Mouse (Mus musculus): Measurements from ENCODE around the gene Col25a1.
A peak's percentile ranks its signal among the peaks of the same experiment; 100 is the strongest.

Col25a1 gene

DNA sequence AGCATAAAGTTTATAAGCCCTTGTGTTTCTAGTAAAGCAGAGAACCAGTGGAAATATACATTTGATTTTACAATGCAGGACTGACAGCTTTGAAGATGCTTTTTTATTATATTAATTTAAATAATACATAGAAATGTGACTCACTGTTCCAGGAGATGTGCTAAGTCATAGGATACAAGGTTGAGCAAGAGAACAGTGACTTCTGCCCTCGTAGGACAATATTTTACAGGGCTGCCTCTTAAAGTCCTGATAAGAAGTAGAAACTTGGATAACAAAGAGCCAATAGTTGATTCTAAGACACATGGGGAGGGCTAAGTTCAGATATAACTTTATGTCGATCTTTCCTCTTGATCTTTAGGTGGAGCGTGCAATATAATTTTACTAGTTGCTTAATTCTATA, 124.8 kb downstream of the Col25a1 start:
- no peak for DNase-seq

GRCm38 (mm10) chr3:130256610-130257009, 125.3 kb downstream of the Col25a1 start:
- DNase-seq, result no peak

- DNase-seq, result no peak
Observed at GRCm38 (mm10) chr3:130259670-130260069, 128.4 kb downstream of the Col25a1 start.

DNA sequence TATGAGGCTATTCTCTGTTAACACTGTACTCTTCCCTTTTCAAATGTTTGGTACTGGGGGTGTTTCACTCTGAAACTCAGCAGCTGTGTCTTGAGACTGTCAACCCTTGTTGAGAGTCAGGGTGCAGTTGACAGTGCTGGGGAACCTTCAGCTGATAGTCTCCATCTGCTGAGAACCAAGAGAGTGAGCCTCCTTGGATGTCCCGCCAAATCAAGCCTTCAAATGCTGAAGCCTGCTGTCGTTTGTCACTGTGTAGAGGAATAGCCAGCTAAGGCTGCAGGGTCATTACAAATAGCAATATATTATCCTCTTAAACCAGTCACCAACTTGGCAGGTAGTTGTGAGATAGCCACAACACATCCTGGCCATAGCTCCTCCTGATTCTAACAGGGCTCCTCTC, 129.0 kb downstream of the Col25a1 start:
- DNase-seq, result no peak

GRCm38 (mm10) chr3:130265104-130265503, 133.8 kb downstream of the Col25a1 start:
- DNase-seq, result peak; percentile 29 to 52

GRCm38 (mm10) chr3:130270509-130270908, 139.2 kb downstream of the Col25a1 start:
- no peak for DNase-seq

DNA sequence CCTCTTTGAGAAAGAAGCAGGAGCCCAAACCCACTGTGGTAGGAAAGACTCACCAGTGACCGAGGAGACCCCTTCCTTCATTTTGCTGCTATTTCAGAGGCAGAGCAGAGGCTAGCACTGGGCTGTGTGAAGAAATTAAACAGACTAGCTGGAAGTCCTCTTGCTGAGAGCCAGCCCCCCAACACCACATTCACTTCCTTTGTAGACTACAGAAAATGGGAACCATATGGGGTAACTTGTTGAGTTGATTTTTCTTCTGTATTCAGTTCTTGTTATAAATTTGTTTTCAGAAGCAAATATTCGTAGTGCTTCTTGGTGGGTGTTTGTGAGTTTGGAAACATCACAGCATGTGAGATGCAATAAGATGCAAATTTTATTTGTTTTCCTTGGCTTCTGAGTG, 142.6 kb downstream of the Col25a1 start:
- no peak for DNase-seq

DNA sequence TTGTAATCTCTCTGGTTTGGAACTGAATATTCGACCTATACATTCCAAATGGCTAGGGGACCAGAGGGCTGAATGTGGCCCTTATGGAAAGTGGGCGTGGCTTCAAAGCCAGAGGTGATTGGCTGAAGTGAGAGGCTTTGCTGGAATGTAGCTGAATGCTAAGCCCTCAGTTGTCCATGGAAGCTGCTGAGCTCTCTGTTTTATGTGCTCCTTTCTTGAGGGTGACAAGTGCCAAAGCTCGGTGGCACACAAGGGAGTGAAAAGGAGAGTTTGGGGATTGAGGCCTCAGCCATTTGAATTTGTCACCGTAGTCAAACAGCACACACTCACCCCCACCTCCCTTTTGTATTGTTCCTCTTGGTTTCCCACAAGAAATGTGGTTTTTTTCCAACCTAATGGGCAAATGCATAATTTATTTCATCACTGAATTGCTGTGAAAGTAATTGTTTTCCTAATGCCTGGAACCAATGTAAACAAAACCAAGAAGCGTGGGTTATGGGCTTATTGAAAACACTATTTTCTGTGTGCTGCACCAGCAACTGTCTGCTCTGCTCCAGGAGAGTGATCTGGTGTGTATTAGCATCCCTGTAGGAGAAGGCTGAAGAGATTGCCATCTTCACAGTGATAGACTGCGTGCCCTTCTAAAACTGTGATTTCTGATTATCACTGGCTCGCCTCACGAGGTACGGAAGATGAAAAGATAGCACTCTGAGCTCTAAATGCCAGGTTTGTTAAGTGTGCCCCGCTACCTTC, 147.2 kb downstream of the Col25a1 start:
- no peak for DNase-seq

DNA sequence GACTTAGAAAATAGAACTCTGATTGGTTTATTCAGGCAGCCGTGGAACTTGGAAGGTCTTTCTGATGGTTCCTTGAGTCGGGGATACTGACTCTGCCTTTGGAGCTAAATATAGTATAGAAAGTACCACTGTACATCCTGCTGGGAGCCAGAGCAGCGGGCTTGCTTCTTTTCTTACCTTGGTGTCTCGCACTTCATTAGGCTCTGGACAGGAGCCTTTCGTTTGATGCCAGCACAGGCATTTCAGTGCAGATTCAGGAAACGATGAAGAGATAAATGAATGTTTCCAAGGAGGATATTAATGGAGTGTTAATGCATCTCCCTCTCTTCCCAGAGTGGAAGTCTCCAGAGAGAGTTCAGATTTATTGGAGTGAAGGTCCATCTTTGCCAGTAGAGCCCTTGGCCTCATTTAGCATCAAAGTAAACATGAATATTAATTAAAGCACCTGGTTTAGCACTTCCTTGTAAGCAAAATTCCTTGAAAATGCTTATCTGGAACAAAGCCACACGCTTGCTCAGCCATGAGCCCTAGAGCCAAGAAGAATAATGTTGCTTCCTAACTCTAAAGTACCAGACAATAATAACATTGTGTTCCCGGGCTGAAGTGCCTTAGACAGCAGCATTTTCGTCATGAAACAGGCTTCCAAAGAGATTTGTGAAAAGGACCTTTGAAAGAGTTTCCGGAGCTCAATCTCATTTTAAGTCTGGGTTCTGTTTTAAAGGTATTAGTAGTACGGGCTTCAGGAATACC, 151.9 kb downstream of the Col25a1 start:
- DNase-seq, result peak; percentile 51 to 71

DNA sequence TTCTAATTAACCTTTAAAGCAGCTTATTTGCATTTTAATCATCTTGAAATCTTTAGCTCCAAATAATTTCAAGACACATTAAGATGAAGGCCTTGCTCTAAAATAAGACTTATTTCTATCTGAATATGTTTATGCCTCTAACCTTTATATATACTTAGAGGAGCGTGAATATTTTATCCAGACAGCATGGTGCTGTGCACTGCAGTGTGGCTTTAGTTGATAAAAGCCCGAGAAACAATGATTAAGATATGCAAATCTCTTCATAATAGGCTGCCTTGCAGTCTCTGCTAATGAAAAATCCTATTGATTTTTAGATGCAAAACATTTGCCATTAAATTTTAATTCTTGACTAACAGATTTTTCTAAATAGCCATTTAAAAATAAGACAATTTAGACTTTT, 156.8 kb downstream of the Col25a1 start:
- DNase-seq, result no peak

- peak; percentile 18 to 22 for DNase-seq
Observed at GRCm38 (mm10) chr3:130288756-130289155, 157.5 kb downstream of the Col25a1 start.

- DNase-seq, result no peak
Observed at GRCm38 (mm10) chr3:130289220-130289619, 157.9 kb downstream of the Col25a1 start.

DNA sequence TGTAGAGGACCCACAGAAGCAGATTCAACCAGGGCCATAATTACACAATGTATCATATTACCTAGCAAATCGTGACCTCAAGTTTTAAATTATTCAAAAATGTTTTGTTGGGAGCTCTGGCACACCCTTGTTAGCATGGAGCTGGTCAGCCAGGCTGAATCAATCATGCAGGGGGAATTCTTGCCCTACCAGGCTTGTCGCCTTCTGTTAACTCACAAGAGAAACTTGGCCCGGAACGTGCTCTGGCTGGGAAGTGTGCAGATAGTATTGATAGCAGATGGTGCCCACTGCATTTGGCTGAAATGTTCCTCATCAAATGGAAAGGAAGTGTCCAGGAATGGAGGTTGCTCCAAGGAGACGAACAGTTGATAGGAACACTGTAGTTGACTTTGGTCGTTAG, 158.9 kb downstream of the Col25a1 start:
- DNase-seq, result peak; percentile 90 to 94

DNA sequence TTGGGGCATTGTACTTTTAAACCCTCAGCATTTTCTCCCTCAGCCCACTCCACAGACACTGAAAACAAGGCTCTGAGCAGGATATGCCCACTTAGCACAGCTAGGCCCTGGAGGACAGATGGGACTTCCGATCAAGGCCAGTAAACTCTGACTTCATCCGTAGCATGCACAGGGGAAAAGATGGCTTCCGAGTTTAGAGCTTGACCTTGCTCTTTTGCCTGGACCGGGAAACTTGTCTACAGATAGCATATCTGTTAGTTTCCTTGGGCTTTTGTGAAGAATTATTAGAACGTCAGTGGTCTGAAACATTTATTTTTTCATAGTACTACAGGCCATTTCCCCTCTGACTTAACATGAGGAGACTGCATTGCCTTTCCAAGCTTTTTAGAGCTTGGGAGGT, 159.4 kb downstream of the Col25a1 start:
- no peak for DNase-seq

GRCm38 (mm10) chr3:130291926-130292325, 160.6 kb downstream of the Col25a1 start:
- no peak for DNase-seq

DNA sequence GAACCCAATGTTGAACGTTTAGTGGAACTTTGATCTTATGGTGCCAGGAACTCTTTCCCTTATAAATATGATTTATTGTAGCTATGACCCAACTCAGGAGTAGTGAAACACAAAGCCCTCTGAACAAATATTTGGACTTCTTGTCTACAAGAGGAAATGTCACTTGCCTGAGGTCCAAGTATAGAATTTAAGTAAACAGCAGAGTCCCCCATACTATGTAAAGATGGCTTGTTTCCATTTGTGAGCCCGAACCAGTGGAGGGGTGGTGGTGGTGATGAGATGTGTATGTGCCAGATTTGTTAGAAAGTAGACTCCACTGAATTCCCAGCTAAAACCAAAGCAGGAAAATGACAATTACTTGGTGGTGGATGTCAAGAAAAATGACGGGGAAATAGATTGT, 169.2 kb downstream of the Col25a1 start:
- DNase-seq, result no peak

DNA sequence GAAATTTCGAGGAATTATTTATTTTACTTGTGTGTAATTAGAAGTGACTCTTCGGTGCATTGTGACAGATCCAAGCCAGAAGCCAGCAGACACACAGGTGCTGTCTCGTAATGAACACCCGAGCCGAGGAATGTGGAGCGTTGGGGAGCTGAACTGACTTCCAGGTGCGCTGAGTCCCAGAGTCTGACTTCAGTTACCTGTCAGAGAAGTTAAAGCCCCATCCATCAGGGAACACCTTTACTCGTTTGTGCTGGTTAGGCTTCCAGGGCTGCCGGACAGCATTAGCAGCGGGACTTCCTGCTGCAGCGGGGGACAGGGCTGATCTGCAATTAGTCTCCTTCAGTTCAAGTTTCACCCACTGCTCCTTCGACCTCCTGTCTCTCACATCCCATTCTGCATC, 172.3 kb downstream of the Col25a1 start:
- no peak for DNase-seq

GRCm38 (mm10) chr3:130304827-130305226, 173.5 kb downstream of the Col25a1 start:
- peak; percentile 68 to 81 for DNase-seq

DNA sequence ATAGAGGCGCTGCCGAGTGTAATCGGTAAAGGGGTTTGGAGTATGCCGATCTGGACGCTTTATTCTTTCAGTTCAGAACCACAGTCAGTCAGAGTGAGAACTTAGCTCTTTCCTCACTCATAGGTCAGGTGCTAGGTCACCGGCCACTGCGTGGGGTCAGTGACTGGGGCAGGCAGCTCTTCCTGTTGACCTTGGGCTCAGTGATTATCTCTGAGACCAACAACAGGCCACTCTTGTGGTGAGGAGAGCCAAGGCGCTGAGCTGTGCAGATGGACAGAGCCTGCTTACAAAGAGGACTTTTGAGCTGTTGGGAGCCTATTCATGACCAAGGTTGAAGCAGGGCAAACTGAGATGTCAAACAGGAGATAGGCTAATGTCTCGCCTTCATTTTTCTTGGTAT, 174.4 kb downstream of the Col25a1 start:
- no peak for DNase-seq

DNA sequence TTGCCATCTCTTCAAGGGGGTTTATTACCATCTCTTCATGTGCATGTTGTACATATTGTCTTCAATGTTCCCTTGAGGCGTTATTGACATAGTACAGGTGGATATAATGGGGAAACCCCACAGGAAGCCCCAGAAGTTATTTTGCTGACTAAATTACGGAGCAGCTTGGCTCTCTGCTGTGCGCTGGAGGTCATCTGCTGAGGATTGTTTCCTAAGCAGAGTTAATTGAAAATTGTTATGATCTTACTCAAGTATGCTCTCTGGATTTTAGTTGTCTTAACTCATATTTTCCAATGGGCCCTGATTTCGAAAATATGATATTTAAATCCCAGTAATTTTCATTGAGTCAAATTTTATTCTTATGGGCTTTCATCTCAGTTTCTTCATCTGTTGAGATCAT, 178.0 kb downstream of the Col25a1 start:
- DNase-seq, result no peak

DNA sequence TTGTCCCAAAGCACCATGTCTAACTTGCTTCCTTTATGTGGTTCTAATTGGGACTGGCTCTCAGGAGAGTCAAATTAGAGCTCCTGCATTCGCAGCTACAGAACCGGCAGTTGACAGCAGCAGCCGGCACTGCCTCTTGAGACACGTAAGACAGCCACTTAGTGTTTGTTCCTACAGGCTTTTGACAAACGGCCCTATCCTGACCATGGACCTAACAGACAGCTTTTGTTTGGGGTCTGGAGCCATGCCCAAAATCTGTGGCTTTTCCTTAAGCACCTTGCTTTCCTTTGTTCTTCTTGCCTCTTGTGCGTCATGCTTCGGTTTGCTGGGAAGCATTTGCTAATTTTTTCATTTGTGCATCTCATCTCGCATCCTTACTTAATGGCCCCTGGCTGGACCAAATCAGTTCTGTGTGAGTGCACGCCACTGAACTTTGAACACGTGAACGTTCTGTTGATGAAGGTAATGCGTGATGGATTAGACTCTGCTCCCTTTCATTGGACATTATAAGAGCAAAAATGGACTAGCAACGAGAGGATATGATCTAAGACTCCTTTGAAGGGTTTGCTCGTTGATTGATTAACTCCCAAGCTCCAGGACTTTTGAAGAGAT, 179.5 kb downstream of the Col25a1 start:
- DNase-seq, result peak; percentile 24 to 29

DNA sequence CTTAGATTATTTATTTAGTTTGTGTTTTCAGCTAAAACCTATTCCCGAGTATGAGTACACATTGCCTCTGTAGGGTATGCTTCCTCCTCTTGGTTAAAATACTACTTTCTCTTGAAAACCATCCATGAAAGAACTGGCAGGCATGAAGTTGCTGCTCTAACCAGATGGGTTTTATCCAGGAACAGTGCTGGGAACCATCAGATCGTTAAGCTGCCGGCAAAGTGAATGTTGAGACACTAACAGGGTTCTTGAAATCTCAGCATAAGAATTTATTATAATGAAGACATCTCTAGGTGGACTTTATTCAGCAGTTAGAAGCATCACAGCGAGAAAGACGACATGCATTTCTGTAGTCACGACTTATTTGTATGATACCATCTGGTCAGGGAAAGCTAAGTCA, 181.9 kb downstream of the Col25a1 start:
- no peak for DNase-seq

GRCm38 (mm10) chr3:130327039-130328015, 196.0 kb downstream of the Col25a1 start:
- DNase-seq, result no peak

Data from cerebellum, postnatal 10 days (tissue).